Mouse (Mus musculus) adrenal gland, postnatal 0 days (tissue): ENCODE data around the gene Phf20. TPM values are rescaled to one million over a fixed set of nuclear protein-coding genes. Genes with fewer than 3 reads are reported as not detected.

ENCODE experiments used
- microRNA-seq: library from miRNA; unstranded; fragments of <30 nt; microRNA quantifications from one replicate; pipeline ENCODE4, GENCODE M21; 2016; ENCODE audit warnings: borderline replicate concordance; ENCODE audit not compliant: insufficient number of aligned reads
- polyA plus RNA-seq: library from polyadenylated mRNA; unstranded; fragments of >200 nt; fragmentation: Nextera tagmentation; extraction: Ambion mirVana; gene quantifications from 2 replicates; pipeline ENCODE4 v1.2.1, GENCODE M21; 2015

The Phf20 gene
- polyA plus RNA-seq, result 45.5 and 52.4 TPM in 2 replicates

GRCm38 (mm10) chr2:156196302-156197128 is at the start of gene Phf20:
Phf20 (plus strand) TSS chr2:156196466.

GRCm38 (mm10) chr2:156180094-156180821 is 16.0 kb upstream of the Phf20 start, which contains the start of gene Rbm39:
Rbm39 (minus strand) TSS chr2:156180238.

GRCm38 (mm10) chr2:156312297-156312897 is 116.1 kb downstream of the Phf20 start, which contains the start of the genes Cnbd2 and Scand1:
Cnbd2 (plus strand) TSS chr2:156312299.
Scand1 (minus strand) TSS chr2:156312704.

Small RNA genes lying within 50 kb of the gene (microRNA-seq; reads per million reads assigned to microRNA genes)
- gene Gm22759, result not detected

Other genes starting within 250 kb of the Phf20 start
- gene Cep250, start 240.0 kb upstream of the Phf20 start, polyA plus RNA-seq, result 5.5 and 9.7 TPM in 2 replicates
- gene 6430550D23Rik, start 188.5 kb upstream of the Phf20 start, polyA plus RNA-seq, result 1.1 and 2.0 TPM in 2 replicates
- gene Ergic3, start 188.4 kb upstream of the Phf20 start, polyA plus RNA-seq, result 226 and 249 TPM in 2 replicates
- 0.13 TPM in 1 of 2 replicates, not detected in the other for gene Fer1l4, start 143.5 kb upstream of the Phf20 start, polyA plus RNA-seq
- gene Spag4, start 131.3 kb upstream of the Phf20 start, polyA plus RNA-seq, result 2.7 and 4.2 TPM in 2 replicates
- 26.5 and 28.3 TPM in 2 replicates for gene Cpne1, start 84.5 kb upstream of the Phf20 start, polyA plus RNA-seq
- gene Rbm12, start 84.5 kb upstream of the Phf20 start, polyA plus RNA-seq, result 8.5 and 12.1 TPM in 2 replicates
- gene Gm28036, start 69.4 kb upstream of the Phf20 start, polyA plus RNA-seq, result 4.5 and 7.1 TPM in 2 replicates
- 691 and 754 TPM in 2 replicates for gene Romo1, start 52.4 kb upstream of the Phf20 start, polyA plus RNA-seq
- 66.9 and 114 TPM in 2 replicates for gene Nfs1, start 52.3 kb upstream of the Phf20 start, polyA plus RNA-seq
- 340 and 572 TPM in 2 replicates for gene Rbm39, start 16.2 kb upstream of the Phf20 start, polyA plus RNA-seq
- 8.2 and 10.0 TPM in 2 replicates for gene Cnbd2, start 115.8 kb downstream of the Phf20 start, polyA plus RNA-seq
- 190 and 208 TPM in 2 replicates for gene Scand1, start 116.2 kb downstream of the Phf20 start, polyA plus RNA-seq
- gene Epb41l1, start 224.4 kb downstream of the Phf20 start, polyA plus RNA-seq, result 2.3 and 2.6 TPM in 2 replicates